Mouse (Mus musculus) right cerebral cortex, postnatal 10 days (tissue): ENCODE measurements around the gene Thoc2.
"Not testable (repeated sequence)": the region's sequence is repeated elsewhere in the genome, so short reads cannot be mapped to it uniquely, and the experiment has no call there.

ENCODE experiments used
- DNase-seq, 2 experiments: peaks; one replicate each; pipeline ENCODE4 v3.0.0; 2021; ENCODE audit warnings: low spot score in 2 of 2

The Thoc2 gene

GRCm38 (mm10) chrX:41920574-41920973 is at the start of gene Thoc2:
Gene Thoc2, minus strand, starts transcription at chrX:41920674.
- DNase-seq: no peak

- DNase-seq: no peak
Observed at GRCm38 (mm10) chrX:41970096-41970495, 49.6 kb upstream of the Thoc2 start.

GRCm38 (mm10) chrX:41969341-41969740 is 48.9 kb upstream of the Thoc2 start:
- DNase-seq: no peak

DNA sequence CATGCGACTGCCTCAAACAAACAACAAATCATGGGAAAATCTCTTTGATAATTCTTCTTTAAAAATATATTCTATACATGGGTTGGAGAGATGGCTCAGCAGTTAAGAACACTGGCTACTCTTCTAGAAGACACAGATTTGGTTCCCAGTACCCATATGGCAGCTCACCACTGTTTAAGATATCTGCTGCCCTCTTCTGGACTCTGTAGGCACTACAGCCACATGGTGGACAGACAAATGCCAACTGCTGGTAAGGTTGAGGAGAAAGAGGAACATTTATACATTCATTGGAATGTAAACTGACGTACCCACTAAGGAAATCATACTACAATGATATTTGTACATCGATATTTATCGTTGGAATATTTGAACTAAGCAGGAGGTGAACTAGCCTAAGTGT is 36.7 kb upstream of the Thoc2 start:
- no peak for DNase-seq

DNA sequence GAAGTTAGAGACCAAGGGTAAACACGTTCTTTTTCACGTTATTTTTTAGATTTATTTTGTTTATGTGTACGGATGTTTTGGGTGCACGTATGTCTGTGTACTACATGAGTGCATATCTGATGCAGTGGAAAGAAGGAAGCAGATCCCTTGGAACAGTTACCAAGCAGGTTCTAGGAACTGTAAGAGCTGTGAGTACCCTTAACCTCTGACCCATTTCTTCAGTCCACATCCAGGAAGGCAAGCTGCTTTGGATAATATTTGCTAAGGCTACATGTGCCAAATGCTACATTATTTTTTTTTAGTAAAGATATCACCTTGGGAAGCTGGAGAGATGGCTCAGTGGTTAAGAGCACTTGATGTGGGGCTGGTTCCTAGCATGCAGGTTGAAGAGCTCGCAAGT is 21.4 kb upstream of the Thoc2 start:
- DNase-seq: no peak

- DNase-seq: not testable (repeated sequence)
Observed at GRCm38 (mm10) chrX:41931821-41932220, 11.3 kb upstream of the Thoc2 start.

- DNase-seq: no peak
Observed at GRCm38 (mm10) chrX:41924708-41925107, 4.2 kb upstream of the Thoc2 start.

DNA sequence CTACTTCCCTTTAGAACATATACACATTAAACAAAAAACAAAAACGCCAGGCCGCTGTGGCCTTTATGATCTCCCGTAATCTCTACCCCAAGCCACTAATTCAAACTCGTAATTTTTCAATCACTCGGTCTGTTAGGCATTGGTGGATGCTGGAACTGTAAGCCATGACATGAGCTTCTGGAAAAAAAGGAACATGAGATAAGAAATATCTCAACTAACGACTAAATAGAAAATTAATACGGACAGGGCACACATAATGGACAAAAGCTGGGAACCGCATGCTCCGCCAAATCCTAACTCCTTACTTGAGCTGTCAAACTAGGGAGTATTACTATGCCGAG is 8.4 kb downstream of the Thoc2 start:
- DNase-seq: no peak

DNA sequence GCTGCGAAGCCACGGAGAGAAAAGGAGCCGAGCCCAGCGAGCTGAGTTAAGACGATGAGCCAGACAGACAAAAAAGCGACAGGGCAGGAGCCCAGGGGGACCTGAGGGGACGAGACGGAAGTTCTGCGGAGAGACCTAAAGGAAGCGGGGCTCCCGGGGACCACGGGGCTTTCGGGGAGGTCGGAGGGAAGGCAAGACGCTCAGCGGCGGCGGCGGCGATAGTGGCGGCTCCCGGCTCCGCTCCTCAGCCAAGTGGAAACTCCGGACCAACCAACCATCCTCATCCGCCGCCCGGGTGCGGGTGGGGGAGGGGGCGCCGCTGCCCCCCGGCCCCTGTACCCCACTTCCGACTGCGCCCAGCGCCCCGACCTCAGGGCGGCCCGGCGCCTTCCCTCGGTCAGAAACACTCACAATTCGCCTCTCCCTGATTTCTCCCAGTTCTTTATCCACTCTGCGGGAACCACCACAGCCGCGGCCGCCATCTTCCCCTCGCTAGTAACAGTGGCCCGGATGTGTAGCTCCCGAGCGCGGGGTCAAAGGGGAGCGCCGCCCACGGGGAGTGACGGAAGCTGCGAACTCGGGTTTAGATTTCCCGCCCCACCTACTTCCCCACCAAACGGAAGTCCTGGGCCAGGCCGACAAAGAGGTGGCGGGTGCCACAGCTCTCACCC is 8.9 kb downstream of the Thoc2 start:
- DNase-seq: peak; percentile 93 to 94

DNA sequence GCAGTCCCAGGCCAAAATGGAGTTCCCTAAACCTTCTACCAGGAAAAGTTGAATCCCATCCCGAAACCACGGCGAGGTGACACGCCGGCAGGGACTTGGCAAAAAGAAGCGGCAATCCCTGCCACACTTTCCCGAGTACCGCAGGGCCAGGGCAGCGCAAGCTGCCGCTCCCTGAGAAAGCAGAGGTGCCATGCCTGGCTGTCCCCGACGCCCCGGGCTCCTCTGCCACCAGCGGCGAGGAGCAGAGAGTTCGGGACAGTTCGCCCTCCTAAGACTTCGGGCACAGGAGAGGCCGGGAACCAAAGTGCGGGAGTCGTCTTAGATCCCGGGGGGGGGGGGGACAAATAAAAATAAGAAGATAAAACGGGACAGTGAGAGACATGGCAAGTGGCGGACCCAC is 9.5 kb downstream of the Thoc2 start:
- no peak for DNase-seq

GRCm38 (mm10) chrX:41910471-41910870 is 10.0 kb downstream of the Thoc2 start:
- no peak for DNase-seq

DNA sequence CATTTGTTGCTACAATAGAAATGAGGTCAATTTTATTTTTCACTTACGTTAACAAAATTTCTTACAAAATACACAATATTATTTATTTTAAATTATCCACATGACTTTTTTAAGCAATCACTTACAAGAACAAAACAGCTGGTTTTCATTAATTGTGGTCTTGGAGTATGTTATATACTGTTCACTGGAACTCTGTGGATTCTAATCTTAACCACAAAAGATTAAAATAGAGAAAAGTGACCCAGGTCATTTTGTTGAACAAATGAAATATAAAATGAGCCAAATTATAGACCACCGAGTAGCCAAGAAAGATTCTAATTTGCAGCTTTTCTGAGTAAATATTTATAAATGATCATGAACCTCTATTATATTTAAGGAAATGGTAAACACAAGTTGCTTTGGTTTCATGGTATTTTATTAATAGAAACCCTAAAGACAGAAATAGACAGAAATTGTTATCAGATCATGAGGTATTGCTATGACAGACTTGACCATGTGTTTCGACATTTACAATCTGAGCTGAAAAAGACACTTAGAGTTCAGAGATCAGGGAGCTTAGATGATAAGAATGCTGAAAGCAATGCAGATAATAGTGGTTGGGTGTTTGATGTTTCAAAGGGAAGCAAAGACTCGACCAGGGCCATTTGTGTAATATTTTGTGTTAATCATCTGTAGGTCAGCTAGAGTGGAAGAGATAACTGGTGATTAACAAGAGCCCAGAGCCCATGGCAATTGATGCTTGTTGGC is 35.5 kb downstream of the Thoc2 start:
- no peak for DNase-seq

- no peak for DNase-seq
Observed at GRCm38 (mm10) chrX:41876581-41876980, 43.9 kb downstream of the Thoc2 start.

DNA sequence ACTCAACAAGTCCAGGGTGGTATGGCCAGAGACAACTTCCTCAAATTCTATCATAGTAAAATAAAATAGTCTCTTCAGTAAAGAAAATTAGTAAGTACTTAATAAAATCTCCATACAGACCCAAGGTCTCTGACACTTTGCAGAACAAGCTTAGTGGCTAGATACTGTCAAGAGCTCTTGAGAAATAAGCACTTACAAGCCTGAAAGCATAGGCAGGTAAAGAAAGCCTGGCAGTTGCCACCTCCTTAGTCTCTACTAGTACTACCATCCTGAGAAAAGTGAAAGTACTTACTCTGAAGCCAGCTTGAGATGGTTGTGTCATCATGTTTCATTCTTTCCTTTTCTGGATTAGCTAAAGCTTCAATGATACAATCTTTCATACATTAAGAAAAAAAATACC is 82.7 kb downstream of the Thoc2 start:
- DNase-seq: no peak

DNA sequence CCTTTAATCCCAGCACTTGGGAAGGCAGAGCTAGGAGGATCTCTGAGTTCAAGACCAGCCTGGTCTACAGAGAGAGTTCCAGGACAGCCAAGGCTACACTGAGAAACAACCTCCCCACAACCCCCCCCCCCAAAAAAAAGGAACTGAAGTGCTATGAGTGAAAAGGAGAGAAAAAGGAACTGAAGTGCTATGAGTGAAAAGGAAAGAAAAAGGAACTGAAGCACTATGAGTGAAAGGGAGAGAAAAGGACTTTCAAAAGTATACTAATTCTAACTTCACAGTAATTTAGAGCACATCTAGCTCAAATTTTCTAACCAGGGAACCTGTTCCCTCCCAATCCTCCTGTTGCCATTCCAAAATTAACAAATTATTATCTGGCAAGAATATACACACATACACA is 114.9 kb downstream of the Thoc2 start:
- DNase-seq: no peak

- no peak for DNase-seq
Observed at GRCm38 (mm10) chrX:41793303-41793702, 127.2 kb downstream of the Thoc2 start.
